Mouse (Mus musculus): Measurements from ENCODE around the gene Nek10. TPM values are rescaled to one million over a fixed set of nuclear protein-coding genes. Genes with fewer than 3 reads are reported as not detected.
"Not testable (repeated sequence)": the region's sequence is repeated elsewhere in the genome, so short reads cannot be mapped to it uniquely, and the experiment has no call there.

Gene Nek10
- polyA plus RNA-seq, 1 experiment, result 0.12 TPM

DNA sequence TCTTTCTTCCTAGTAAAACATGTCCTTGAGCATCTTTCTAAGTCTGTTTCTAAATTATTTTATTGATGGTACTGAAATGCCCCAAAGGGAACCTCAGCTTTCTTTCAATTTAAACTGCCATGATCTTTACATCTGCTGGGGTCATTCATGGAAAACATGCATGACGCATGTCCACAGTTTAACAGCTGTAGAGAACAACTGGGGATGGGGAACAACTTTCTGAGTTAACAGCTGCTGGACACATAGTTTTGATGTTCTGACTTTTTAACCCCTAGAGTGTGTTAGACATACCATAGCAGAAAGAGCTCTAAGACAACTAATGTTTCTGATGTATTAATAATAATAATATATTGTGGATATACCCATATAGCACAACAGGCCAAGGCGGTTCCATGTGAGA, 211.6 kb downstream of the Nek10 start:
- Histone ChIP-seq H3K9ac (ENCODE audit: low read depth, poor library complexity, severe bottlenecking) (no peak overlapping the region), H3K4me1 (ENCODE audit: control insufficient read depth, insufficient read depth, low read length) (no peaks in the 10 kb centered on the region), H3K27ac (ENCODE audit: insufficient read depth, low read length) (no peak overlapping the region), H3K4me3 (ENCODE audit: low read depth, low read length) (no peak overlapping the region), H3K36me3 (ENCODE audit: control insufficient read depth, insufficient read depth, low read length, poor library complexity, severe bottlenecking) (no peaks in the 10 kb centered on the region), H3K9me3 (replicated peaks; ENCODE audit: control insufficient read depth, insufficient read depth, low read length, poor library complexity, severe bottlenecking) (no peaks in the 10 kb centered on the region), H3K27me3 (ENCODE audit: control insufficient read depth, insufficient read depth, low read length, poor library complexity, severe bottlenecking) (no peaks in the 10 kb centered on the region)
- TF ChIP-seq CTCF (IDR thresholded peaks at IDR 0.05; ENCODE audit: low read depth, low read length), result no peak

DNA sequence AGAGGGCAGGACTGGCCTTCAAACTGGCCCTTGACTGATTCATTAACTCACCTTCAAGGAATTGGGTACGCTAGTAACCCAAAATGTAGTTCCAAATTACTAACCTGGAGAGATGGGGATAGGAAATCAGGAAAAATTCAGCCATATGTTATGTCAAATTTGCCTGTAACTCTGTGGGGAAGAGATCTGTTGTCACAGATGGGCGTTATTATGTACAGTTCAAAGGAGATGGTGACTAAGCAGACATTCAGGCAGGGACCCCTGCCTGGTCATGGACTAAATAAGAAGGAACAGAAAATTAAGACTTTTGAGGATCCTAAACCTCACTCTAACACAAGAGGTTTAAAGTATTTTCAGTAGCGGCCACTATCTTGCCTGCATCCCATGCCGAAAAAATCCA, 227.4 kb downstream of the Nek10 start:
- not testable (repeated sequence) for H3K36me3 ChIP-seq (ENCODE audit: control insufficient read depth, insufficient read depth, low read length, poor library complexity, severe bottlenecking)

DNA sequence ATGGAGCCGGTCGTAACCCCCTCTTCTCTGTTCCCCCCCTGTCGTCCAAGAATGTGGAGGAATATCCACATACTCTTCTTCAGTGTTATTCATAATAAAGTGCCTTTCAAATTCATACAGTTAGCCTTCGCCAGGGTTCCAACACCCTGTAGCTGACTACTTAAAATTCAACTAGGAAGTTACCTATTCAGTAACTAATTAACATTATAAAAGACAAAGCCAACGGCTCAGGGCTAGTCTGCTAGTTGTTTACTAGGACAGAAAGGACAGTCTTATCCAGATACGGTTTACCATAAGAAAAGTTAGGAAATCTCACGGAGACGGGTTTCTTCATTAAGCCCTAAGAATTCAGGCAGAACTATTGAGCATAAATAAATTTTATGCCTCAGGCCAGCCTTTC, 231.4 kb downstream of the Nek10 start:
- H3K9me3 ChIP-seq (replicated peaks; ENCODE audit: control insufficient read depth, insufficient read depth, low read length, poor library complexity, severe bottlenecking), result peaks cover 28% of the 10 kb centered on the region
- not testable (repeated sequence) for H3K4me3 ChIP-seq (ENCODE audit: low read depth, low read length); H3K9ac ChIP-seq (ENCODE audit: low read depth, poor library complexity, severe bottlenecking); H3K27ac ChIP-seq (ENCODE audit: insufficient read depth, low read length); H3K36me3 ChIP-seq (ENCODE audit: control insufficient read depth, insufficient read depth, low read length, poor library complexity, severe bottlenecking); H3K27me3 ChIP-seq (ENCODE audit: control insufficient read depth, insufficient read depth, low read length, poor library complexity, severe bottlenecking); H3K4me1 ChIP-seq (ENCODE audit: control insufficient read depth, insufficient read depth, low read length)

More for the DNA sequence above, 227.4 kb downstream of the Nek10 start:
- not testable (repeated sequence) for H3K27ac ChIP-seq (ENCODE audit: insufficient read depth, low read length); H3K4me3 ChIP-seq (ENCODE audit: low read depth, low read length); H3K4me1 ChIP-seq (ENCODE audit: control insufficient read depth, insufficient read depth, low read length); H3K9ac ChIP-seq (ENCODE audit: low read depth, poor library complexity, severe bottlenecking); H3K27me3 ChIP-seq (ENCODE audit: control insufficient read depth, insufficient read depth, low read length, poor library complexity, severe bottlenecking)
- H3K9me3 ChIP-seq (replicated peaks; ENCODE audit: control insufficient read depth, insufficient read depth, low read length, poor library complexity, severe bottlenecking), result peaks cover 52% of the 10 kb centered on the region

DNA sequence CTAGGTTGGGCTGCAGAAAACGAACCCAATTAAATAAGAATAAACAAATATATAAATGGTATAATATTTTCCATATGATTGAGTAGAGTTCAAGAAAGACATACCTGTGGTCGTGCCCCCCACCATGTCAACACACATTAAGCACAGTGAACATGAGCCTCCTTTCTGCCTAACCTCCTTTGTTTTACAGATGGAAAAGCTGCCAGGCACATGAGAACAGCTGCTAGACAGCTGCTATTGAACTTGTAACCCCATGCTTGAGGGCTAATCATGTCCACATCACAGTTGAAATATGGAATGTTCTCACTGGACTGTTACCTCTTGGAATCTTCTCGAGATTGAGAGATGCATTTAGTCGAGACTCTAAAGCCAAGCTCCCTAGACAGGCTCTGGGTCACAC, 245.0 kb downstream of the Nek10 start:
- TF ChIP-seq CTCF (IDR thresholded peaks at IDR 0.05; ENCODE audit: low read depth, low read length), result no peak
- TF ChIP-seq EP300 (IDR thresholded peaks at IDR 0.05; ENCODE audit: insufficient read depth, low read depth, low read length), result no peak
- TF ChIP-seq POLR2A (IDR thresholded peaks at IDR 0.05; ENCODE audit: insufficient read depth, low read length), result no peak
- H3K27ac ChIP-seq (ENCODE audit: insufficient read depth, low read length), result no peak overlapping the region
- no peaks in the 10 kb centered on the region for H3K27me3 ChIP-seq (ENCODE audit: control insufficient read depth, insufficient read depth, low read length, poor library complexity, severe bottlenecking)
- no peak overlapping the region for H3K9ac ChIP-seq (ENCODE audit: low read depth, poor library complexity, severe bottlenecking)
- H3K4me3 ChIP-seq (ENCODE audit: low read depth, low read length), result no peak overlapping the region
- H3K36me3 ChIP-seq (ENCODE audit: control insufficient read depth, insufficient read depth, low read length, poor library complexity, severe bottlenecking), result no peaks in the 10 kb centered on the region
- H3K9me3 ChIP-seq (replicated peaks; ENCODE audit: control insufficient read depth, insufficient read depth, low read length, poor library complexity, severe bottlenecking), result no peaks in the 10 kb centered on the region
- no peaks in the 10 kb centered on the region for H3K4me1 ChIP-seq (ENCODE audit: control insufficient read depth, insufficient read depth, low read length)

DNA sequence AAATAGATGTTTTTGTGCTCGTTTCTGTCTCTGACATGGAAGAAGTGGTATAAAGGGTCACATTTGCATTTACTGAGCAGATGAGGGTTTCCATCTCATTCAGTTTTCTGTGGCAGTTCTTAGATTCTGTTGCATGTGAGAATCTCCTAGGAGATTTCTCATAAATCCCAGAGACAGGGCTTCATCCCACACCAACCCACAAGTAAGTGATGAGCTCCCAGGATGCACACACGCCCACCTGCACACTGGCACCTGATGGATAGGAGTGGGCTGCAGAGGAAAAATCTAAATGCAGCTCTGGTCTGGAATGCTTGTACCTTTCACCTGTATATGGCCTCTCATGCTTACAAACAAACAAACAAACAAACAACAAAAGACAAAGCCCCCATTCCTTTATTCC, 258.3 kb downstream of the Nek10 start:
- no peak for TF ChIP-seq EP300 (IDR thresholded peaks at IDR 0.05; ENCODE audit: insufficient read depth, low read depth, low read length)
- TF ChIP-seq CTCF (IDR thresholded peaks at IDR 0.05; ENCODE audit: low read depth, low read length), result no peak
- no peak for TF ChIP-seq POLR2A (IDR thresholded peaks at IDR 0.05; ENCODE audit: insufficient read depth, low read length)
- Histone ChIP-seq H3K9ac (ENCODE audit: low read depth, poor library complexity, severe bottlenecking) (no peak overlapping the region), H3K4me1 (ENCODE audit: control insufficient read depth, insufficient read depth, low read length) (no peaks in the 10 kb centered on the region), H3K4me3 (ENCODE audit: low read depth, low read length) (no peak overlapping the region), H3K9me3 (replicated peaks; ENCODE audit: control insufficient read depth, insufficient read depth, low read length, poor library complexity, severe bottlenecking) (no peaks in the 10 kb centered on the region), H3K27me3 (ENCODE audit: control insufficient read depth, insufficient read depth, low read length, poor library complexity, severe bottlenecking) (no peaks in the 10 kb centered on the region), H3K27ac (ENCODE audit: insufficient read depth, low read length) (no peak overlapping the region), H3K36me3 (ENCODE audit: control insufficient read depth, insufficient read depth, low read length, poor library complexity, severe bottlenecking) (no peaks in the 10 kb centered on the region)

Other genes with a start within 250 kb of the Nek10 start
- 81.0 and 81.1 TPM in 2 replicates for gene Slc4a7, start 101.1 kb upstream of the Nek10 start, polyA plus RNA-seq (2011; ENCODE audit: insufficient read depth, insufficient read length, low read depth, missing spikeins)

Data from ES-Bruce4 (cell line).